Mouse (Mus musculus) stomach, embryonic 15.5 days (tissue): ENCODE data around the gene Slc2a3. TPM values are rescaled to one million over a fixed set of nuclear protein-coding genes. Genes with fewer than 3 reads are reported as not detected.

Experiments
- ATAC-seq: fragments of 200-750 bp; cut with Nextera tagmentation; 2 replicates; pipeline ENCODE4 v1.8.0; 2017; ENCODE audit warnings: low read depth, moderate number of reproducible peaks, moderate TSS enrichment; ENCODE audit not compliant: insufficient read depth, low FRiP score
- H3K27ac ChIP-seq: fragments of 300-500 bp; sonication (generic); 2 replicates; pipeline ENCODE4 v1.5.1; 2015; ENCODE audit warnings: mild to moderate bottlenecking, inconsistent platforms
- H3K27me3 ChIP-seq: fragments of 300-500 bp; sonication (generic); replicated peaks from 2 replicates; pipeline ENCODE4 v1.6.1; 2015; ENCODE audit warnings: inconsistent platforms
- H3K36me3 ChIP-seq: fragments of 300-500 bp; sonication (generic); 2 replicates; pipeline ENCODE4 v1.6.1; 2015; ENCODE audit warnings: inconsistent platforms
- H3K4me1 ChIP-seq: fragments of 300-500 bp; sonication (generic); 2 replicates; pipeline ENCODE4 v1.6.1; 2015; ENCODE audit warnings: inconsistent platforms
- H3K4me2 ChIP-seq: fragments of 300-500 bp; sonication (generic); 2 replicates; pipeline ENCODE4 v1.6.1; 2015; ENCODE audit warnings: mild to moderate bottlenecking, inconsistent platforms
- H3K4me3 ChIP-seq: fragments of 300-500 bp; sonication (generic); replicated peaks from 2 replicates; pipeline ENCODE4 v1.5.1; 2015; ENCODE audit warnings: inconsistent platforms
- H3K9ac ChIP-seq: fragments of 300-500 bp; sonication (generic); 2 replicates; pipeline ENCODE4 v1.6.1; 2015; ENCODE audit warnings: inconsistent platforms
- H3K9me3 ChIP-seq: fragments of 300-500 bp; sonication (generic); 2 replicates; pipeline ENCODE4 v1.6.1; 2016; ENCODE audit warnings: inconsistent platforms
- WGBS: fragments of 180-500 bp; shearing (Covaris S2); methylation state at CpG from one replicate; pipeline ENCODE4 v1.1.7; 2015; 5-methylcytosine and 5-hydroxymethylcytosine counted together
- polyA plus RNA-seq: library from polyadenylated mRNA; unstranded; fragments of >200 nt; fragmentation: Nextera tagmentation; extraction: Ambion mirVana; gene quantifications from 2 replicates; pipeline ENCODE4 v1.2.1, GENCODE M21; 2015

Slc2a3 gene
- polyA plus RNA-seq, 1 experiment from 2014 or later = 11.0 TPM

DNA sequence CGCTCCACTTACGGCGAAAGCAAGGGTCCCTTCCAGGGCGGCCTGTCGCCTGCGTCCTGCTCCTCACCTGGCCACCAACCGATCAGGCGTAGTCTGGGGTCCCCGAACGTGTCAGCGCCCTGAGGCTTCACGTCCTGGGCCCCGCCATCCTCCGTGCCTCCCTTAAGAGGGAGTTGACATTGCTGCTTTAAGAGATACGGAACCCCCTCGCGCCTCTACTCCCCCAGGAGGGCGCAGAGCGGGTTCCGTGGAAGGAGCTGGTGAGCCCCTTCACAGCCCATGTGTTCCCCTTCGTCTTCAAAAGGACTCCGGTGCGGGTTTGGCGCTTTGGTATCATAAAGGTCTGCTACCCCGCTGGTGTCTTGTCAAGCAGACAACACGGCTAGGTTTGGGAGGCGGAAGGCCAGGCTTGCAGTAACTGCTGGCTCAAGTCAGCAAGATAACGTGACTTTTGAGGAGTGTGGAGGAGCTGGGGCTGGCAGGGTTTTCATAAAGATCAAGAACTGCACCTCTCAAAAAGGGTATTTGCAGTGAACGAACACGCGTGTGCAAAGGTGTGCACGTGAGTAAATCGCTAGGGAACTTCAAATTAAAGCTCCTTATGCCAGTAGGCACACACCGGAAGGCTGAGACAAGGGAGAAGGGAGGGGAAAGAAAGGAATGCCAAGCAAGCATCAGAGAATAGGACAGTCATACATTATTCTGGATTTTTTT, 518 bp upstream of the Slc2a3 start:
- 4% methylated on average over 34 of the region's 34 CpGs for WGBS
- peak overlapping the region; percentile 99 for H3K4me2 ChIP-seq

GRCm38 (mm10) chr6:122800640-122801300, 670 bp downstream of the Slc2a3 start:
- Histone ChIP-seq H3K36me3 (no peaks in the 10 kb centered on the region), H3K27ac (no peak overlapping the region), H3K9me3 (no peaks in the 10 kb centered on the region), H3K4me1 (0 out of 2 replicates have a peak, but pooled peaks cover 8% of the 10 kb centered on the region), H3K27me3 (no peaks in the 10 kb centered on the region), H3K9ac (peak overlapping the region; percentile 61; the same call in 1 of the 2 replicates), H3K4me2 (peak overlapping the region; percentile 99), H3K4me3 (peak overlapping the region; percentile 58)
- ATAC-seq = no peak
- WGBS = 36% methylated on average over 10 of the region's 10 CpGs

More for the DNA sequence above, 518 bp upstream of the Slc2a3 start:
- Histone ChIP-seq H3K27ac (no peak overlapping the region), H3K9ac (peak overlapping the region; percentile 61), H3K9me3 (no peaks in the 10 kb centered on the region), H3K4me1 (0 out of 2 replicates have a peak, but pooled peaks cover 8% of the 10 kb centered on the region), H3K4me3 (peak overlapping the region; percentile 58), H3K36me3 (no peaks in the 10 kb centered on the region), H3K27me3 (no peaks in the 10 kb centered on the region)
- ATAC-seq = peak; percentile 59; the same call in 1 of the 2 replicates

DNA sequence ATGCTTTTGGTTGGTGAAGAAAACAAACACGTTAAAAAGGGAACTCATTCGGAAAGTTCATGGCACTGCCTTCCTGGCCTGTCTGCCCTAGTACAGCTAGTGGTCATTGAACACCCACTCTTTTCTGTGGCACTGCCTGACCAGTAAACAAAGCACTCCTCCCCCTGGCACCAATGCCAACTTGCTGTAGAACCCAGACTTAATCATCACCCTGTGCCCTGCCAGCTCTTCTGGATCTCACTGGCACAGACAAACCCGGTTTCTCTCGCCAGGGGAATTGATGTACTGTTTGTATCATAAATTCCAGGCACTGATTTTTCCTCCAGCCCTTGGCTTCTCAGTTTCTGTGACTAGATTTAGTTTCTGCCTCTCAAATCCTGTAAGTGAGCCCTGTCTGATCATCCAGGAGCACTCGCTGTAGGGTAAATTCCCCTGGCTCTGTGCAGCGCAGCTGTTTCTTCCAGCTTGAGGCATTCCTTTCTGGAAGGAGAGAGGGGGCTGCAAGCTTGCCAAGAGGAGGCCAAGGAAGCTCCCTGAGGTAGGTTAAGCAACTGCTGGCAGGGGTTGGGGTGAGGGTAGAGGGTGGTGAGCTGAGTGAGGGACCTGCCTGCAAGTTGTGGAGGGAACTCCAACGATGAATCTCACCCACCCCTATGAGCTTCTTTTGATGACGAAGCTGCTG, 6.0 kb downstream of the Slc2a3 start:
- no peaks in the 10 kb centered on the region for H3K9me3 ChIP-seq
- WGBS = 61% methylated on average over 8 of the region's 8 CpGs
- no peak for ATAC-seq
- H3K4me2 ChIP-seq = no peak overlapping the region
- H3K27ac ChIP-seq = no peak overlapping the region
- H3K36me3 ChIP-seq = no peaks in the 10 kb centered on the region
- H3K27me3 ChIP-seq = no peaks in the 10 kb centered on the region
- H3K4me1 ChIP-seq = no peaks in the 10 kb centered on the region
- H3K9ac ChIP-seq = no peak overlapping the region
- H3K4me3 ChIP-seq = no peak overlapping the region

GRCm38 (mm10) chr6:122786275-122786674, 15.2 kb downstream of the Slc2a3 start:
- Histone ChIP-seq H3K27me3 (no peaks in the 10 kb centered on the region), H3K27ac (no peak overlapping the region), H3K9ac (no peak overlapping the region), H3K4me2 (no peak overlapping the region), H3K36me3 (no peaks in the 10 kb centered on the region), H3K4me1 (no peaks in the 10 kb centered on the region; the same call in 1 of the 2 replicates), H3K9me3 (no peaks in the 10 kb centered on the region), H3K4me3 (no peak overlapping the region)
- no peak for ATAC-seq
- 32% methylated on average over 5 of the region's 5 CpGs for WGBS

DNA sequence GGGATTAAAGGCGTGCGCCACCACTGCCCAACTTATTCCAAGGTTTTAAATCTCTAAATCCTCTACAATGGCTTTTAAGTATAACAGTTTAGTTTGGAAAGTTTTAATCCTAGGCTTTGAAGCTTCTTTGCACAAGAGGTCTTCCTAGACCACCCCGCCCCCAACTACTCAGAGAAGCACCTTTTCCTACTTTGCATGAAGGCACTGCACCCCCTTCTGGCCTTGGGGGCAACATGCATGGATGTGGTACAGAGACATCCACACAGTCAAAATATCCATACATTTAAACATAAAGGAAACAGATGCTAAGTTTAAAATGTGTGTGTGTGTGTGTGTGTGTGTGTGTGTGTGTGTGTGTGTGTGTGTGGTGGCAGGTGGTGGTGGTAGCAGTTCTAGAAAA, 16.6 kb downstream of the Slc2a3 start:
- WGBS = 95% methylated on average over 3 of the region's 3 CpGs
- H3K4me2 ChIP-seq = no peak overlapping the region

DNA sequence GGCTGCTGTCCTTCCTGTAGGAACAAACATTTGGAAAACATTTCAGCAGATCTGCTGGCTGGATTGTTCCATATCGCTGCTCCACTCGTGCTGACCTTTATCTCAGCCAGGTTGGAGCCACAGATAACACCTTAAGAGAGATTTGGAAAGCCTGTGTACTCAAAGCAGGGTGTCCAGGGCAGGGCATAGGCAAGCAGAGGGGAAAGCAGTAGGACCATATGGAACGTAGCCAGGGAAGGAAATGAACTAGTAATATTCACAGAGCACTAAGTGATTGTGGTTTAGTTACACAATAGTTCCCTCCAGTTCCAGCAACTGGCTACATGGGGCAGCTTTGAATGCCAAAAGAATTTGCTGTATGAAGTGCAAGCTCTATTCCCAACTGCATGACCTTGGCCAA, 19.3 kb downstream of the Slc2a3 start:
- Histone ChIP-seq H3K9ac (no peak overlapping the region), H3K27me3 (no peaks in the 10 kb centered on the region), H3K4me1 (no peaks in the 10 kb centered on the region; the same call in 1 of the 2 replicates), H3K27ac (no peak overlapping the region; the same call in 1 of the 2 replicates), H3K36me3 (no peaks in the 10 kb centered on the region), H3K4me2 (no peak overlapping the region), H3K4me3 (no peak overlapping the region), H3K9me3 (no peaks in the 10 kb centered on the region)
- 40% methylated on average over 3 of the region's 3 CpGs for WGBS
- no peak; the same call in 1 of the 2 replicates for ATAC-seq

More for the DNA sequence above, 16.6 kb downstream of the Slc2a3 start:
- ATAC-seq = no peak
- H3K9ac ChIP-seq = no peak overlapping the region
- no peaks in the 10 kb centered on the region for H3K9me3 ChIP-seq
- no peaks in the 10 kb centered on the region for H3K27me3 ChIP-seq
- H3K4me1 ChIP-seq = no peaks in the 10 kb centered on the region; the same call in 1 of the 2 replicates
- H3K4me3 ChIP-seq = no peak overlapping the region
- no peaks in the 10 kb centered on the region for H3K36me3 ChIP-seq
- H3K27ac ChIP-seq = no peak overlapping the region

DNA sequence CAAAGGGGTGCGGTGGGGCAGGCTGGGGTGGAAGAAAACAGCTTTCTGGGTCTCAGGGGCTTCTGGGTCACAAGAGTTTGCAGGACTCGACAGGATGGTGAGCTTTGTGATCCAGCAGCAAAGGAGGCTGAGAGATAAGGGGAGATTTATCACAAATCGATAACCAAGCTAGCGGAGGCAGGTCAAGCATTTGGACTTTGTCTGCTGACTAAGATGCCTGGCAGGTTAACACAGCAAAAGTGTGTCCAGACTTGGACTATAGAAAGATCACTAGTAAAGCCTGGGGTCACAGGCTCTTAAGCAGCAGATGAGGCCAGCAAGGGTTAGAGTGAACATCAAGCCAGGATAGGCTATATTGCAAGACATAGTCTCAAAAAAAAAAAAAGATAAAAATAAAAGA, 20.3 kb downstream of the Slc2a3 start:
- no peak for ATAC-seq
- no peak overlapping the region for H3K4me2 ChIP-seq
- no peaks in the 10 kb centered on the region for H3K9me3 ChIP-seq
- H3K4me1 ChIP-seq = no peaks in the 10 kb centered on the region; the same call in 1 of the 2 replicates
- H3K27ac ChIP-seq = no peak overlapping the region
- no peaks in the 10 kb centered on the region for H3K27me3 ChIP-seq
- no peak overlapping the region for H3K4me3 ChIP-seq
- 43% methylated on average over 4 of the region's 4 CpGs for WGBS
- H3K9ac ChIP-seq = no peak overlapping the region
- H3K36me3 ChIP-seq = no peaks in the 10 kb centered on the region

DNA sequence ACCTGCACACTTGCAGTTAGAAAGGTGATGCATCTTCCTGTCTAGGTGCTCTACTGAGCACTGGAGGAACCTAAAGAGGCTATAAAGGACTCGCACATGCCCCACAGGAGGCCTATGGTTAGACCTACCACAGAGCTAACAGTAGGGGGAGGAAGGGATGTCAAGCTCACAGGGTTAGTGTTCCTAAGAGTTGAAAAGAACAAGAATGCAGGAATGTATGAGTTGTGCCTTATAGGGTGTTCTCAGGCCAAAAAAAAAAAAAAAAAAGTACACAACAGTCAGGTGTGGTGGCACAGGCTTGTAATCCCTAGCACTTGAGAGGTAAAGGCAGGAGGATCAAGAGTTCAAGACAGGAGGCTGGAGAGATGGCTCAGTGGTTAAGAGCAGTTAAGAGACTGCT, 21.5 kb downstream of the Slc2a3 start:
- 46% methylated on average over 1 of the region's 1 CpGs for WGBS
- H3K36me3 ChIP-seq = no peaks in the 10 kb centered on the region
- no peak overlapping the region for H3K27ac ChIP-seq
- no peak overlapping the region for H3K4me2 ChIP-seq
- no peak overlapping the region for H3K9ac ChIP-seq
- ATAC-seq = no peak
- H3K4me1 ChIP-seq = no peaks in the 10 kb centered on the region; the same call in 1 of the 2 replicates
- H3K4me3 ChIP-seq = no peak overlapping the region
- no peaks in the 10 kb centered on the region for H3K9me3 ChIP-seq
- H3K27me3 ChIP-seq = no peaks in the 10 kb centered on the region

DNA sequence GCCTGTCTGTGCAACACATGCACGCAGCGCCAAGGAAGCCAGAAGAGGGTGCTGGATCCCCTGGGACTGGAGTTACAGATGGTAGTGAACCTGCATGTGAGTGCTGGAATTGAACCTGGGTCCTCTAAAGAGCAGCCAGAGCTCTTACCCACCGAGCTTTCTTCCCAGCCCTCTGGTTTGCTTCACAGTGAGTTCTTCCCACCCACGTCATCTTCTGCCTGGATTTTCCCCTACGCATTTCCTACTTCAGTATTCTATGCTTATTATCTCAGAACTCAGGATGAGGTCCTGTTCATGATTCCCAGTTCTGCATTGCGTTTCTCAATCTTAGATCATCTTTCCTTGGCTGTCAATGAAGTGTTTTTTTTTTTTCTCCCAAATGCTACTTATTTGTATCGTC, 25.4 kb downstream of the Slc2a3 start:
- ATAC-seq = no peak
- H3K9ac ChIP-seq = no peak overlapping the region
- H3K36me3 ChIP-seq = no peaks in the 10 kb centered on the region
- H3K9me3 ChIP-seq = no peaks in the 10 kb centered on the region
- H3K4me2 ChIP-seq = no peak overlapping the region
- H3K27ac ChIP-seq = no peak overlapping the region
- 79% methylated on average over 7 of the region's 7 CpGs for WGBS
- H3K4me3 ChIP-seq = no peak overlapping the region
- no peaks in the 10 kb centered on the region for H3K27me3 ChIP-seq
- no peaks in the 10 kb centered on the region for H3K4me1 ChIP-seq

GRCm38 (mm10) chr6:122774345-122774744, 27.1 kb downstream of the Slc2a3 start:
- H3K27me3 ChIP-seq = no peaks in the 10 kb centered on the region
- no peaks in the 10 kb centered on the region for H3K9me3 ChIP-seq
- H3K36me3 ChIP-seq = no peaks in the 10 kb centered on the region
- WGBS = 91% methylated on average over 1 of the region's 1 CpGs
- H3K27ac ChIP-seq = no peak overlapping the region
- no peak for ATAC-seq
- no peaks in the 10 kb centered on the region for H3K4me1 ChIP-seq
- no peak overlapping the region for H3K4me3 ChIP-seq
- no peak overlapping the region for H3K9ac ChIP-seq
- no peak overlapping the region for H3K4me2 ChIP-seq

DNA sequence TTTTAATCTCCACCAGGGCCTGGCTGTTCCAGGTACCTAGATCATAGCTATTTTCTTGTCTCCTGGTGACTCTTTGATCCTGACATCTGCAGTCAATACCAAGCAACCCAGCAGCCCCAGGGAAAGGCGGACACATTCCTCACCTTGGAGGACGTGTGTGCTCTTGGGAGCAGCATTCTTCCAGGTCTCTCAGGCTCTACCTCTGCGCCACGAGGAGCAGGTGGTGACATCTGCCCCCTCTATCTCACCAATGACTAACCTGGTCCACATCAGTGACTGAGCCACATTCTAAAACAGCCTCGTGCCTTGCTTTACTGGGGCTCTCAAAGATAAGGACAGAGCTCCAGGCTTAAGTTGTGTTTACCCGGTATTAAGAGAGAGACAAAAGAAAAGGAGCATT, 28.7 kb downstream of the Slc2a3 start:
- Histone ChIP-seq H3K4me1 (no peaks in the 10 kb centered on the region), H3K9me3 (no peaks in the 10 kb centered on the region), H3K4me2 (no peak overlapping the region), H3K4me3 (no peak overlapping the region), H3K27ac (no peak overlapping the region), H3K27me3 (no peaks in the 10 kb centered on the region), H3K36me3 (no peaks in the 10 kb centered on the region), H3K9ac (no peak overlapping the region)
- 45% methylated on average over 6 of the region's 6 CpGs for WGBS
- ATAC-seq = peak; percentile 83
